Mouse (Mus musculus) G1E (cell line): Measurements from ENCODE around the gene Gfpt2. TPM values are rescaled to one million over a fixed set of nuclear protein-coding genes. Genes with fewer than 3 reads are reported as not detected.
A peak's percentile ranks its signal among the peaks of the same experiment; 100 is the strongest.

Experiments used
- ATAC-seq: 2 replicates; pipeline ENCODE4 v1.8.0; 2016; ENCODE audit warnings: mild to moderate bottlenecking; ENCODE audit not compliant: insufficient number of reproducible peaks, poor library complexity, low FRiP score, severe bottlenecking; ENCODE audit errors: extremely low read depth
- DNase-seq: peaks from one replicate; pipeline ENCODE4 v3.0.0; 2012; ENCODE audit warnings: low spot score
- H3K27me3 ChIP-seq: 2 replicates; pipeline ENCODE4 v1.6.1; 2012; ENCODE audit warnings: mild to moderate bottlenecking, low read length, inconsistent platforms; ENCODE audit not compliant: insufficient read depth
- H3K36me3 ChIP-seq: replicated peaks from 2 replicates; pipeline ENCODE3; 2012; ENCODE audit warnings: mild to moderate bottlenecking, inconsistent platforms
- H3K4me1 ChIP-seq: 2 replicates; pipeline ENCODE4 v1.6.1; 2012; ENCODE audit warnings: low read depth, low read length, inconsistent platforms, mixed read lengths; ENCODE audit not compliant: insufficient read depth
- H3K4me3 ChIP-seq: 2 replicates; pipeline ENCODE4 v1.5.1; 2012; ENCODE audit warnings: low read depth, mild to moderate bottlenecking, inconsistent platforms, low read length, moderate library complexity, mixed read lengths
- H3K9me3 ChIP-seq: replicated peaks from 2 replicates; pipeline ENCODE4 v1.6.1; 2012; ENCODE audit warnings: inconsistent platforms
- CTCF ChIP-seq: IDR thresholded peaks from 2 replicates; pipeline ENCODE4 v1.5.1; 2012; ENCODE audit warnings: low read depth, low read length, inconsistent platforms, mixed read lengths
- GATA1 ChIP-seq: IDR thresholded peaks from 2 replicates; pipeline ENCODE4 v1.6.1; 2012; ENCODE audit warnings: borderline replicate concordance, low read length, inconsistent platforms, mixed read lengths
- GATA2 ChIP-seq: IDR thresholded peaks from 2 replicates; pipeline ENCODE4 v1.6.1; 2012; ENCODE audit warnings: low read depth, low read length, inconsistent platforms, borderline replicate concordance
- POLR2AphosphoS5 ChIP-seq: IDR thresholded peaks from 2 replicates; pipeline ENCODE4 v1.6.1; 2012; ENCODE audit warnings: low read depth, low read length, inconsistent platforms; ENCODE audit not compliant: insufficient replicate concordance
- TAL1 ChIP-seq: conservative IDR thresholded peaks from 2 replicates; pipeline ENCODE4 v1.6.1; 2012; ENCODE audit warnings: low read depth, low read length, inconsistent platforms, mixed read lengths
- polyA plus RNA-seq: library from polyadenylated mRNA; stranded (reverse); fragments of >175 nt; gene quantifications from 2 replicates; pipeline ENCODE4 v1.2.3, GENCODE M21; 2012
- total RNA-seq, 2 experiments: library from RNA; stranded (forward) in 1 of 2; stranded (reverse) in 1 of 2; fragments of 200-1000 nt in 1 of 2; fragments of >200 nt in 1 of 2; fragmentation: Nextera tagmentation in 1 of 2; gene quantifications; 2 replicates each; pipeline ENCODE4 v1.2.3; 2014 to 2017

Gene Gfpt2
- total and polyA plus RNA-seq, 3 experiments, result 0.22 TPM; not detected in 2

DNA sequence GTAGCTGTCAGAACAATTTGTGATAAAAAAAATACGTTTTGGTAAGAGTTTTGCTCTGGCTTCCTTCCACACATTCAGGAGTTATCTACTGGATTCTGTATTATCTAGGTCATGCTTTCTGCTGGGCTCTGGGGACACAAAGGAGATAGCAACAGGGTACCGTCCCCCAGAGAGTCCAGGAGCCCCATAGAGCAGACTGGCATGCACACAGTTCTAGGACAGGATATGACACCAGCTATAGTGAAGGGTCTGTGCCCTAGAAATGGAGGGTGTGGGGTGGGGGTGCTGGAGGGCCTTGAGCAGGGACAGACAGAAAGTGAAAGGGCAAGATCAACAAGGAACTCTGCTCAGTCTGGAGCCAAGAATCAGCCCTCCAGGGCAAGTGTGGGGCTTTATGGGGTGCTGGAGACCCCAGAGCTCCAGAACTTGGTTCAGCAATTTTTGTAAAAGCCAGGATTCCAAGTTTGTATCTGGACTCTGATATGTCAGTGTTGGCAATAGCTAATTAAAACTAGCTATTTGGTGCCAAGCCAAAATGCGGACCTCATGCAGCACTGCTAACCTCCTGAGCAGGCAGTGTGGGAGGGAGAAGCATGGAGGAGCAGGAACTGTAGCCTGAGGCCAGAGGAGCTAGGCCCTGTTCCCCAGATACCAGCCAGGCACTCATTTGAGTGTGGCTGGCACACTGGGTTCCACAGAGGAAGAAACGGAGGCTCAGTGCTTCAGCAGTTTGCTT lies 54.3 kb downstream of the Gfpt2 start:
- no peaks in the 10 kb centered on the region for H3K27me3 ChIP-seq
- H3K4me1 ChIP-seq, result peaks cover 41% of the 10 kb centered on the region
- DNase-seq (no peak), ATAC-seq (no peak)
- H3K9me3 ChIP-seq, result no peaks in the 10 kb centered on the region
- no peak overlapping the region; the same call in 1 of the 2 replicates for H3K4me3 ChIP-seq
- peaks cover 35% of the 10 kb centered on the region for H3K36me3 ChIP-seq
- no peak for TF ChIP-seq POLR2AphosphoS5
- no peak for TF ChIP-seq TAL1
- no peak for TF ChIP-seq GATA2
- no peak for TF ChIP-seq GATA1
- no peak for TF ChIP-seq CTCF

DNA sequence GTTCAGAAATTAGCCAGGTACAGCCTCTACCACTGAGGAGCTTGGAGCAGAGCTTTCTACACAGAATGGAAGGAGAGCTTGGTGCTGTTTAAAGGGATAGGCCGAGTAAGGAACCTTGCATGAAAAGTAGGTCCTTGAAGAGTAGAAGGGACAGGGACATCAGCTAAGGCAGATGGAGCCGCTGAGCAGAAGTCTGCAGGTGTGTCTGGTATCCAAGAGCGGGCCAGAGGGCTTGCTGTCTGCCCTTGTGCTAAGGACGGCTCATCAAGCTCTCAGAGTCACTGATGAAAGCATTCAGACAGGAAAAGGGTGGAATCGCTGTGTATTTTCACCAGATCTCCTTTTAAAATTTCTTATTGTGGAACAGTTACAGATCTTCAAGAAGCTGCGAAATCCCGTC lies 56.4 kb downstream of the Gfpt2 start:
- no peaks in the 10 kb centered on the region for H3K27me3 ChIP-seq
- H3K36me3 ChIP-seq, result peaks cover 55% of the 10 kb centered on the region
- TF ChIP-seq POLR2AphosphoS5 (no peak), GATA1 (no peak), GATA2 (no peak), CTCF (no peak), TAL1 (no peak)
- H3K9me3 ChIP-seq, result no peaks in the 10 kb centered on the region
- H3K4me3 ChIP-seq, result no peak overlapping the region
- H3K4me1 ChIP-seq, result peaks cover 33% of the 10 kb centered on the region
- ATAC-seq (no peak), DNase-seq (no peak)

DNA sequence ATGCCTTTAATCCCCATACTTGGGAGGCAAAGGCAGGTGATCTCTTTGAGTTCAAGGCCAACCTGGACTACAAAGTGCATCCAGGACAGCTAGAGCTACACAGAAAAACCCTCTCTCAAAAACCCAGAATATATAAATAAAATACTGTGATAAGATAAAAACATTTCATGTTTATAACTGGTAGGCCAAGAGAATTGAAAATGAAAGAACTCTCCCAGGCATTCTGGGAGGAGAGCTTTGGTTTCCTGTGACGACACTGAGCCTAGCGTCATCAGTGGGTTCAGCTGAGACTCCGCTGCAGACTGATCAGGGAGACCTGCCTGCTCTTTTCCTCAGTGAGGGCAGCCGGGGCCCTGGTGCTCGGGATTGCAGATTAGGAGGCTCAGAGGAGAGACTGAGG lies 61.2 kb downstream of the Gfpt2 start:
- H3K36me3 ChIP-seq, result peaks cover 68% of the 10 kb centered on the region
- DNase-seq (no peak), ATAC-seq (no peak)
- H3K4me3 ChIP-seq, result no peak overlapping the region
- H3K9me3 ChIP-seq, result no peaks in the 10 kb centered on the region
- no peak for TF ChIP-seq GATA1
- TF ChIP-seq POLR2AphosphoS5, result no peak
- TF ChIP-seq CTCF, result no peak
- TF ChIP-seq GATA2, result no peak
- TF ChIP-seq TAL1, result no peak
- peaks cover 7% of the 10 kb centered on the region; the same call in 1 of the 2 replicates for H3K4me1 ChIP-seq
- no peaks in the 10 kb centered on the region for H3K27me3 ChIP-seq

DNA sequence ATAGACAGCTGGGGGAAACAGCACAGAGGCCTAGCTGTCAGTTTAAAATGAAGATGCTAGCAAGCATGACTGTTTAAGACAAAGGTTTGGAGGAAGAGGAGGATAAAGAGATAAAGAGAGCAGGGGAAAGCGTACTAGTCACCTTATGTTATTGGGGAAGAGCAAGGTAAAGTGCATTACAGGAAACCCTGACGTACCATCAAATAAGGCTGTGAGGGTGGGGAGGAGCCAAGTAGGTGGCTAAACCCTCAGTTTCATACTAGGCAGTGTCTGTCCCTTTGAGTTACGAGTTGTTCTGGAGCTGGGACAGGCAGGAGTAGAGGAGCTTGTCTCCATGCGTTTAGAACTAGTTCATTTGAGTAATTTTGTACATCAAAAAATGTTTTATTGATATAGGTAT lies 67.2 kb downstream of the Gfpt2 start:
- ATAC-seq, result no peak
- DNase-seq, result no peak
- Histone ChIP-seq H3K4me3 (no peak overlapping the region), H3K9me3 (no peaks in the 10 kb centered on the region), H3K27me3 (no peaks in the 10 kb centered on the region), H3K4me1 (peaks cover 7% of the 10 kb centered on the region; the same call in 1 of the 2 replicates), H3K36me3 (peaks cover 58% of the 10 kb centered on the region)
- TF ChIP-seq TAL1, result no peak
- TF ChIP-seq CTCF, result no peak
- TF ChIP-seq GATA2, result no peak
- TF ChIP-seq GATA1, result no peak
- no peak for TF ChIP-seq POLR2AphosphoS5

DNA sequence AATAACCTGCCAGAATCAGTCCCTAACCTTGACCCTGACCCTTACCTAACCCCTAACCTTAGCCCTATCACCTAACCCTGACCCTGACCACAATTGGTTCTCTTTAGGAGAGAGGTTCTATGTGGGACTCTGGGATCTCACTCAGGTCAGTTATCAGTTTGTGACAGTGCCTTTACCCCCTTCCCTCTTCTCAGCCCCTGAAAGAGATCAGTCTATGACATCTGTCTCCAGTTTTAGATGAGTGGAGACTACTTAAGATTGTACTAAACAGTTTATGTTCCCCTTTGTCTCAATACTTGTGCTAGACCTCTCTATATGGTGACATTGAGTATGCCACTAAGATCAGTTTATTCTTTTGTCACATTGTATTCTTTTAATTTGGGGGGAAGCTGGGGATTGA lies 69.9 kb downstream of the Gfpt2 start:
- ATAC-seq, result no peak
- TF ChIP-seq GATA2 (no peak), POLR2AphosphoS5 (no peak), CTCF (no peak), TAL1 (no peak), GATA1 (no peak)
- Histone ChIP-seq H3K36me3 (peaks cover 60% of the 10 kb centered on the region), H3K4me3 (no peak overlapping the region), H3K4me1 (peaks cover 6% of the 10 kb centered on the region; the same call in 1 of the 2 replicates), H3K27me3 (no peaks in the 10 kb centered on the region), H3K9me3 (no peaks in the 10 kb centered on the region)
- no peak for DNase-seq

DNA sequence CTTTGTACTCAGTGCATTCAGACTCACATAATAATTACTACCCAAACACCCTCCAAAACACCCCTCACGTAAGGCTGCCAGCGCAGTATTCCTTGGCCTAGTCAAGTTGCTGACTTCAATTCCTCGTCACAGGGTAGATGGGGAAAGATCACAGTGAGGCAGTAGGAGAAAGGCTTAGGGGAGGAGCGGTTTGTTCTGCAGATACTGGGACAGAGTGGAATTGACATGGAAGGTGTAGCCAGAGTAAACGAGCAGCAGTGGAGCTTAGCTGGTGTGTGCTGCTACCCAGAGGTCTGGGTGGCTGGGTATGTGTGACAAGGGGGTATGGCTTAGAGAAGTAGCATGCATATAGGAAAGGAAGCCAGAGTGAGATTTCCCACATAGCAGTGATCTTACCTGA lies 73.3 kb downstream of the Gfpt2 start:
- TF ChIP-seq CTCF (no peak), TAL1 (no peak), GATA2 (no peak), POLR2AphosphoS5 (no peak), GATA1 (no peak)
- no peaks in the 10 kb centered on the region for H3K27me3 ChIP-seq
- DNase-seq (no peak), ATAC-seq (no peak)
- H3K4me1 ChIP-seq, result peaks cover 13% of the 10 kb centered on the region
- no peak overlapping the region for H3K4me3 ChIP-seq
- no peaks in the 10 kb centered on the region for H3K9me3 ChIP-seq
- H3K36me3 ChIP-seq, result peaks cover 79% of the 10 kb centered on the region

DNA sequence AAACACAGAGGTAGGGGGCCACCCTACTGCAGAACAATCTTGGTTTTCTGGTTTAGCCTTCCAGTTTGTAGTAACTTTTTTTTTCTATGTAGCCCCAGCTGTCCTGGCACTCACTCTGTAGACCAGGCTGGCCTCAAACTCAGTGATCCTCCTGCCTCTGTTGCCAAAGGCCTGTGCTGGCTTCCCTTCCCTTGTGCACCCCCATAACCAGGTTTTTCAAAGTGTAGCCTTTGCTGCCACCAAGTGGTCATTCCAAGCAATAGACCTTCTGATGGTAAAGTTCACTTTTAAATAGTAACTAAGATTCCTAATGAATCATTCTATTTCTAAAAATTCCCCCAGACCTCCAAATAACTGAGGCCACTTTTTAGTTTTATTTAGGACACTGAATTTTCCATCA lies 75.8 kb downstream of the Gfpt2 start:
- DNase-seq (peak; percentile 23), ATAC-seq (no peak)
- Histone ChIP-seq H3K4me3 (no peak overlapping the region), H3K4me1 (peaks cover 22% of the 10 kb centered on the region), H3K27me3 (no peaks in the 10 kb centered on the region), H3K9me3 (no peaks in the 10 kb centered on the region), H3K36me3 (peaks cover 83% of the 10 kb centered on the region)
- TF ChIP-seq GATA1 (no peak), POLR2AphosphoS5 (no peak), TAL1 (no peak), CTCF (peak; percentile 39), GATA2 (no peak)
